ENCODE assay signal across 8 mouse cellular contexts in genomic region chr10:74848372-74848771, GRCm38 (mm10).
A peak's percentile ranks its signal among the peaks of the same experiment; 100 is the strongest.
DNase-seq lines count a peak whose midpoint lies in the region; ATAC-seq and TF ChIP-seq lines count a peak whose summit lies in the region.

No protein-coding gene starts in this region.

- H3K9ac ChIP-seq in limb, embryonic 11.5 days (ENCODE audit: low read length), result no peak overlapping the region

- peak; percentile 62; the same call in 1 of the 2 replicates for ATAC-seq in limb, embryonic 11.5 days (ENCODE audit: insufficient number of reproducible peaks, low FRiP score, low TSS enrichment, low read depth)

- WGBS in thymus, adult 2 months, result 12% methylated on average over 7 of the region's 7 CpGs
- WGBS in limb, embryonic 11.5 days, result 12% methylated on average over 7 of the region's 7 CpGs

- no peaks in the 10 kb centered on the region for H3K27me3 ChIP-seq in thymus, adult 2 months (ENCODE audit: control insufficient read depth, insufficient read depth, low read length)
- H3K27me3 ChIP-seq in limb, embryonic 11.5 days (ENCODE audit: control insufficient read depth, insufficient read depth, low read length), result no peaks in the 10 kb centered on the region

- no peak for TF ChIP-seq POLR2A in thymus, adult 2 months (IDR thresholded peaks at IDR 0.05; ENCODE audit: control insufficient read depth, extremely low read depth, insufficient read depth, low read length, poor library complexity)

- no peak overlapping the region for H3K4me2 ChIP-seq in limb, embryonic 11.5 days (ENCODE audit: low read depth, severe bottlenecking)

- no peak overlapping the region for H3K4me3 ChIP-seq in thymus, adult 2 months (ENCODE audit: control insufficient read depth, insufficient read depth, low read length)
- no peak overlapping the region for H3K4me3 ChIP-seq in limb, embryonic 11.5 days (ENCODE audit: low read depth, low read length)

- DNase-seq in thymus, adult 2 months, result peak; percentile 37
- no peak for DNase-seq in thymus, adult 18-20 months
- peak; percentile 18 for DNase-seq in cerebellum, adult 9-11 months
- DNase-seq in frontal cortex, postnatal 14 days (ENCODE audit: low spot score in 2 of 2), result peak; percentile 32 to 74
- DNase-seq in kidney, adult 8-10 months, result peak; percentile 18 to 65
- DNase-seq in limb, embryonic 11.5 days (ENCODE audit: low spot score), result peak; percentile 90
- DNase-seq in naive thymus-derived CD4-positive, alpha-beta T cell, adult 2 months (ENCODE audit: low read depth), result peak; percentile 21
- peak; percentile 5 to 27 for DNase-seq in thymus, postnatal 36 days

- no peak for TF ChIP-seq CTCF in thymus, adult 2 months (IDR thresholded peaks at IDR 0.05; ENCODE audit: borderline replicate concordance, control insufficient read depth, extremely low read depth, insufficient read depth, low read length, poor library complexity)

- no peak overlapping the region for H3K27ac ChIP-seq in thymus, adult 2 months (ENCODE audit: control insufficient read depth, insufficient read depth, low read length)
- no peak overlapping the region for H3K27ac ChIP-seq in limb, embryonic 11.5 days (replicated peaks; ENCODE audit: low read depth, low read length)

- no peaks in the 10 kb centered on the region for H3K4me1 ChIP-seq in thymus, adult 2 months (replicated peaks; ENCODE audit: control insufficient read depth, insufficient read depth, low read length)
- no peaks in the 10 kb centered on the region for H3K4me1 ChIP-seq in limb, embryonic 11.5 days (ENCODE audit: control insufficient read depth, insufficient read depth, low read length)

- H3K9me3 ChIP-seq in limb, embryonic 11.5 days (ENCODE audit: control insufficient read depth, low read length), result no peaks in the 10 kb centered on the region

- no peaks in the 10 kb centered on the region for H3K36me3 ChIP-seq in thymus, adult 2 months (ENCODE audit: control insufficient read depth, insufficient read depth, low read length)
- H3K36me3 ChIP-seq in limb, embryonic 11.5 days (ENCODE audit: control insufficient read depth, insufficient read depth, low read length), result no peaks in the 10 kb centered on the region

Comparison
In these comparisons a context has a peak if more than half of its experiments do, and no peak if none do; other contexts are left out.
1. DNase-seq: peak in thymus, adult 2 months (single experiment), cerebellum, adult 9-11 months (single experiment), frontal cortex, postnatal 14 days (2 of 2), kidney, adult 8-10 months (2 of 2), limb, embryonic 11.5 days (single experiment), naive thymus-derived CD4-positive, alpha-beta T cell, adult 2 months (single experiment) and thymus, postnatal 36 days (2 of 2); none in thymus, adult 18-20 months (0 of 2).